Mouse (Mus musculus): ENCODE measurements at regions not wholly inside any gene's neighbourhood (a gene's known extent, or its start where the extent isn't known, plus 50 kb on each side); places are given as distances from the start of the nearest gene placed in this dataset.

GRCm38 (mm10) chr1:121620262-121620661 is 52.5 kb upstream of the Ddx18 start:
- DNase-seq (ENCODE audit: low read depth, low spot score), result no peak

DNA sequence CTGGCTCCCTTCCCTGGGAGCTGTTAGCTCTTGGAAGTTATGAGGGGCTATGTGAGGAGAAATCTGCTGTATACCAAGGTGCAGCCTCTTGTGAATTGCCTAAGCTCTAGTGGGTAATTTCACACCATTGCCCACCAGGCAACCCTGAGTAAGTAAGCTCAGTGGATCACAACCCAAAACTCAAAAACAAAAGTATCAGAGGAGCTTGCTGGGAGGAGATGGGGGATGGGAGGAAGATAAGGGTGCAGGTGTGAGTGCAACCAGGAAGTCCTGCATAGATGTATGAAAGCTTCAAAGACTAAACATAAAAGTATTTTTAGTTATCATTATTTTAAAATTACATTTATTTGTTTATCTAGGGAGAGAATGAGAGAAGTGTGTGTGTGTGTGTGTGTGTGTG is 50.8 kb upstream of the Ddx18 start:
- no peak for DNase-seq (ENCODE audit: low read depth, low spot score)
